Mouse (Mus musculus): ENCODE data around the gene Slc46a1. TPM values are rescaled to one million over a fixed set of nuclear protein-coding genes. Genes with fewer than 3 reads are reported as not detected.

The Slc46a1 gene
- polyA plus RNA-seq (2012; ENCODE audit: low replicate concordance): 1.1 and 1.9 TPM in 2 replicates

GRCm38 (mm10) chr11:78465568-78466180 is at the start of gene Slc46a1:
Gene Slc46a1, plus strand, starts transcription at chr11:78465697.

DNA sequence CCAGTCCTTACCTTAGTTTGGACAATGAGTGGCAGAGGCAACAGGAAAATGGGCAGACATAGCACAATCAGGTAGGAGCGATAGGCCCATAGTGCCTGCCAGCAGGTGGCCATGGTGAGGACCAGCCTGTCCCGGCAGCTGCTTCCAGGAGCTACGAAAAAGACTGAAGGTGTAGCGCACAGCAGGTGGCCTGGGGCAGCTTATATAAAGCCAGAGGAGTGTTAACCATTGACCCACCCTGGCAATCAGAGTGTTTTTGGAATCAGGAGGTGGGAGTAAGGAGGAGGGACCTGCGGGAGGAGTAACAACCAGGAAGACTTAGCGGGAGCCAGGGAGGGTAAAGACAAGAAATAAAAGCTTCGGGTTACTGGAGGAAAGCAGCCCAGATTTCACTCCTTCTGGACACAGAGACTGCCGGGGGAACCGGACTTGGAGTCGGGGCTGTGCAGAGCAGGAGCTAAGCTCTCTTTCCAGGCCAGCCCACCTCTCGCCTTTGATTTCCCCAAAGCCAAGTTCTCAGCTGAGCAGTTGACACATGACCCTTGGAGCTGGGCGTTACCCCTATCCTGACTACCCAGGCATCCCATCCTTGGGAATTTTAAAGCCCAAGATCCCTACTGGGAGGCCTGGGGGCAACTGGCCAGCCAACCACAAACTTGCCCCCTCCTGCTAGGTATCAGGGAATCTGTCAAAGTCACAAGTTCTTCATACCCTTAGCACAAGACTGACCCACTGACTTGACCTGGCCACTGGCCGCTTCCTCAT is 43.3 kb upstream of the Slc46a1 start, which contains the start of gene Slc13a2:
Gene Slc13a2, minus strand, starts transcription at position 163 of the 765 bp plus-strand sequence.

GRCm38 (mm10) chr11:78497544-78498522 is 32.3 kb downstream of the Slc46a1 start, which contains the start of gene Sarm1:
Gene Sarm1, minus strand, starts transcription at chr11:78497754.

DNA sequence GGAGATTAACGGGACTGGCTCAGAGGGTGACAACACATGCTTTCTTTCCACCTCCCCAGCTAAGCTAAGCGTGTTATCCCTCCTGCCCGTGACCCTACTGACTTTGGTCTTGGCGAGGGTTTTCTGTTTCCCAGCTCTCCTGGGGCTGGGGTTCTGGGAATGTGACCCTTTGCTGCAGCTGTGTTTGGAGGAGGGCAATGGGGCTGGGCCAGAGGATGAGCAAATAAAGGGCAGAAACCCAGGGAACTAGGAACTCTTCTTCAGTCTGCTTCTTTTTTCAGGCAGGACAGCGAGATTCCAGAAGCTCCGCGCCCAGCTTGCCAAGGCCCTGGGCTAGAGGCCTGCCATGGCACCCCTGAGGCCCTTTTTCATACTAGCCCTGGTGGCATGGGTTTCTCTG is 33.5 kb downstream of the Slc46a1 start, which contains the start of gene Vtn:
Gene Vtn, plus strand, starts transcription at position 88 of the 400 bp plus-strand sequence.

DNA sequence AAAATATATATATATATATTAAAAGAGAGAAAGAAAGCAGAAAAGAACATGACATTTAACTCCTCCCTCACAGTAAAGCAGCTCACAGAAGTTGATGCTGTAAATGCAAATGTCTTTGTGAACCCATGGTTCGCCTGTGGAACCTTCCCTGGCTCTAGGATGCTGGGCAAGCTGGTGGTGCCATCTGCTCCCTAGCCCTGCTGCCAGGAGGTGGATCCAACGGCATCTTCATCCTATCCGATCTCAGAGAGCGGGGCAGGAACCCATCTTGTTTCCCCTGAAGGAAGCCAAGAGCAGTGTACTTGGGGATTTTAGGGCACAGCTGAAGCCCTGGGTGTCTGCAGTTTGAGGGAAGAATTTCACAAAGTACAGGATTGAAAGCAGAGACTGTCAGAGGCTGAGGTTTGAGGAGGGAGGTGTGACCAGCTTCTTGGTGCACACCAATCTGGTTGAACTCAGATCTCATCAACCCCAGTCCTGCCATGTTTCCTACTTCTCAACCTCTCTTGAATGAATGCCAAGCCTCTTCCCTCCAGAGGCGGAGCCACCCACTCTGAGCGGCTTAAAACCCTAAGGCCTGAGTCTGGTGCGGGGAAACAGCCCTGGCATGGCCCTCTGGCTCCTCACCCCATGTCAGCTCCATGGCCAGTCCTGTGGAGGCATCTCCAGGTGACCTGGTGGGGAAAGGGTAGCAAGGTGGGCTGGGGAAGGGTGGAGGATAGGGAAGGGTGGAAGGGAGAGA is 37.6 kb downstream of the Slc46a1 start, which contains the start of gene Sebox:
Gene Sebox, plus strand, starts transcription at position 539 of the 742 bp plus-strand sequence.

GRCm38 (mm10) chr11:78512025-78512957 is 46.8 kb downstream of the Slc46a1 start, which contains the start of the genes Tmem199 and Poldip2:
Gene Tmem199, minus strand, starts transcription at chr11:78512172.
Gene Poldip2, plus strand, starts transcription at chr11:78512193.

Other genes starting within 250 kb of the Slc46a1 start
- gene Sdf2, start 220.0 kb upstream of the Slc46a1 start, polyA plus RNA-seq (2012; ENCODE audit: low replicate concordance): 7.2 and 15.6 TPM in 2 replicates
- 68.1 and 97.6 TPM in 2 replicates for gene Supt6, start 219.7 kb upstream of the Slc46a1 start, polyA plus RNA-seq (2012; ENCODE audit: low replicate concordance)
- gene 2610507B11Rik, start 203.9 kb upstream of the Slc46a1 start, polyA plus RNA-seq (2012; ENCODE audit: low replicate concordance): 23.0 and 73.1 TPM in 2 replicates
- gene BC030499, start 174.9 kb upstream of the Slc46a1 start, polyA plus RNA-seq (2012; ENCODE audit: low replicate concordance): not detected in 2 replicates
- 2.1 and 18.1 TPM in 2 replicates for gene Spag5, start 164.2 kb upstream of the Slc46a1 start, polyA plus RNA-seq (2012; ENCODE audit: low replicate concordance)
- gene Aldoc, start 142.7 kb upstream of the Slc46a1 start, polyA plus RNA-seq (2012; ENCODE audit: low replicate concordance): 0.53 and 3.2 TPM in 2 replicates
- gene Pigs, start 137.3 kb upstream of the Slc46a1 start, polyA plus RNA-seq (2012; ENCODE audit: low replicate concordance): 39.9 and 105 TPM in 2 replicates
- gene Unc119, start 122.2 kb upstream of the Slc46a1 start, polyA plus RNA-seq (2012; ENCODE audit: low replicate concordance): 58.3 and 116 TPM in 2 replicates
- not detected in 2 replicates for gene Foxn1, start 79.1 kb upstream of the Slc46a1 start, polyA plus RNA-seq (2012; ENCODE audit: low replicate concordance)
- 0.12 TPM in 1 of 2 replicates, not detected in the other for gene Slc13a2, start 43.5 kb upstream of the Slc46a1 start, polyA plus RNA-seq (2012; ENCODE audit: low replicate concordance)
- 0.72 and 1.3 TPM in 2 replicates for gene Sarm1, start 32.1 kb downstream of the Slc46a1 start, polyA plus RNA-seq (2012; ENCODE audit: low replicate concordance)
- gene Vtn, start 33.4 kb downstream of the Slc46a1 start, polyA plus RNA-seq (2012; ENCODE audit: low replicate concordance): not detected in 2 replicates
- not detected in 2 replicates for gene Sebox, start 37.8 kb downstream of the Slc46a1 start, polyA plus RNA-seq (2012; ENCODE audit: low replicate concordance)
- gene Tmem199, start 46.5 kb downstream of the Slc46a1 start, polyA plus RNA-seq (2012; ENCODE audit: low replicate concordance): 12.6 and 34.2 TPM in 2 replicates
- gene Poldip2, start 46.5 kb downstream of the Slc46a1 start, polyA plus RNA-seq (2012; ENCODE audit: low replicate concordance): 19.9 and 24.5 TPM in 2 replicates
- 7.6 and 11.1 TPM in 2 replicates for gene Tnfaip1, start 70.6 kb downstream of the Slc46a1 start, polyA plus RNA-seq (2012; ENCODE audit: low replicate concordance)
- 16.0 and 48.5 TPM in 2 replicates for gene Ift20, start 70.7 kb downstream of the Slc46a1 start, polyA plus RNA-seq (2012; ENCODE audit: low replicate concordance)
- 3.9 and 6.0 TPM in 2 replicates for gene Tmem97, start 85.1 kb downstream of the Slc46a1 start, polyA plus RNA-seq (2012; ENCODE audit: low replicate concordance)
- gene Nlk, start 231.7 kb downstream of the Slc46a1 start, polyA plus RNA-seq (2012; ENCODE audit: low replicate concordance): 19.0 and 19.3 TPM in 2 replicates